Mouse (Mus musculus): Measurements from ENCODE around the gene Spats2.

- TF ChIP-seq GATA1 (IDR thresholded peaks at IDR 0.05; ENCODE audit: borderline replicate concordance, low read length) (no peak), FLI1 (IDR thresholded peaks at IDR 0.05; ENCODE audit: low read length) (no peak)
These were observed 25.7 kb upstream of the Spats2 start for GRCm38 (mm10) chr15:99099984-99100383.
